Mouse (Mus musculus): Measurements from ENCODE around the gene C1qtnf3. TPM values are rescaled to one million over a fixed set of nuclear protein-coding genes. Genes with fewer than 3 reads are reported as not detected.

Gene C1qtnf3
- polyA plus RNA-seq, 1 experiment from 2014 or later: 0.23 TPM

DNA sequence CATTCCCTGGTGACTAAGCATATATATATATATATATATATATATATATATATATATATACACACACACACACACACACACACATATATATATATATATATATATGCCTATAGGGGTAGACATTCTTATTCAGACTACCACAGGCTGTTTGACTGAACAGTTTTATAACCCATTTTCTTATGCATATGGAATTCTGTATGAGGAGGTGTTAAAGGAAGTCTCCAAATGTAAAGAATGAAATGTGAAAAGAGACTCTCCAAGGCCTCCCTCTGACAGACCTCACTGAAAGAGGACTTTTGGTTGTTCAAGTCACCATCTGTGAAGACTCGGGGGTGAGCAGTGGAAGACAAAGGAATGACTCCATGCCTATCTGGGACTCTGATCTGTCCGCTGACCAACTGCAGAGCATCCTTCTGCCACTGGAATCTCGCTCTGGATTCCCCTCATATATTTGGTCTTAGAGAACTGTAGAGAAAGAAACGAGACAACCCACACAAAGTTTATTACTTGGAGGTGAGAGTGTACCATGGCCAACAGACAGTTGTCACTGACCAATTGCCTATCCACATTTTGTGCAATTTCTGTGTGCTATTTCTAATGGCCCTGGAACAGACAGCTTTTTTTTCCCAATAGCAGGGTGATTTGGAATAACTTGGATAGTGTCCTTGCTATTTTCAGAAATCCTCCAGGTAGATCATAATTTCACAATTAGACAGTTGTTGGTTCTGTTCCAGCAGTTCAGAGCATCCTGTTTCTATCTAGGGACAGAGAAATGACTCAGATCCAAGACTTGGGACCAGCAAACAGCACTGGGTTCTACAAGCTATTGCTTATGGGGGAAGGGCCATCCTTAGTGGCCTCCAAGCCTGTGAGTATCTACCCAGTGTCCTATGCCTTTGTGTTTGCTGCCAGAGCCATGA is 28.8 kb upstream of the C1qtnf3 start:
- no peak for DNase-seq (ENCODE audit: low spot score)
- H3K9ac ChIP-seq (ENCODE audit: low read length): no peak overlapping the region
- no peaks in the 10 kb centered on the region for H3K36me3 ChIP-seq (ENCODE audit: control insufficient read depth, insufficient read depth, low read length)
- H3K27me3 ChIP-seq (replicated peaks; ENCODE audit: control insufficient read depth, insufficient read depth, low read length): no peaks in the 10 kb centered on the region
- no peaks in the 10 kb centered on the region for H3K4me1 ChIP-seq (ENCODE audit: control insufficient read depth, insufficient read depth, low read length)
- no peak overlapping the region for H3K27ac ChIP-seq (ENCODE audit: low read depth, low read length)
- no peak overlapping the region for H3K4me2 ChIP-seq (ENCODE audit: low read length)
- ATAC-seq: no peak
- H3K4me3 ChIP-seq (ENCODE audit: low read depth, low read length): no peak overlapping the region
- no peaks in the 10 kb centered on the region for H3K9me3 ChIP-seq (replicated peaks; ENCODE audit: control insufficient read depth, low read length)
- WGBS: 83% methylated on average over 4 of the region's 4 CpGs

- H3K9me3 ChIP-seq (replicated peaks; ENCODE audit: control insufficient read depth, low read length): no peaks in the 10 kb centered on the region
- H3K27ac ChIP-seq (ENCODE audit: low read depth, low read length): no peak overlapping the region
- no peak overlapping the region for H3K4me3 ChIP-seq (ENCODE audit: low read depth, low read length)
- H3K27me3 ChIP-seq (replicated peaks; ENCODE audit: control insufficient read depth, insufficient read depth, low read length): no peaks in the 10 kb centered on the region
- 74% methylated on average over 8 of the region's 8 CpGs for WGBS
- ATAC-seq: no peak
- no peaks in the 10 kb centered on the region for H3K4me1 ChIP-seq (ENCODE audit: control insufficient read depth, insufficient read depth, low read length)
- no peak for DNase-seq (ENCODE audit: low spot score)
- no peaks in the 10 kb centered on the region for H3K36me3 ChIP-seq (ENCODE audit: control insufficient read depth, insufficient read depth, low read length)
- no peak overlapping the region for H3K9ac ChIP-seq (ENCODE audit: low read length)
- H3K4me2 ChIP-seq (ENCODE audit: low read length): no peak overlapping the region
These were observed 24.8 kb upstream of the C1qtnf3 start for GRCm38 (mm10) chr15:10927325-10927724.

DNA sequence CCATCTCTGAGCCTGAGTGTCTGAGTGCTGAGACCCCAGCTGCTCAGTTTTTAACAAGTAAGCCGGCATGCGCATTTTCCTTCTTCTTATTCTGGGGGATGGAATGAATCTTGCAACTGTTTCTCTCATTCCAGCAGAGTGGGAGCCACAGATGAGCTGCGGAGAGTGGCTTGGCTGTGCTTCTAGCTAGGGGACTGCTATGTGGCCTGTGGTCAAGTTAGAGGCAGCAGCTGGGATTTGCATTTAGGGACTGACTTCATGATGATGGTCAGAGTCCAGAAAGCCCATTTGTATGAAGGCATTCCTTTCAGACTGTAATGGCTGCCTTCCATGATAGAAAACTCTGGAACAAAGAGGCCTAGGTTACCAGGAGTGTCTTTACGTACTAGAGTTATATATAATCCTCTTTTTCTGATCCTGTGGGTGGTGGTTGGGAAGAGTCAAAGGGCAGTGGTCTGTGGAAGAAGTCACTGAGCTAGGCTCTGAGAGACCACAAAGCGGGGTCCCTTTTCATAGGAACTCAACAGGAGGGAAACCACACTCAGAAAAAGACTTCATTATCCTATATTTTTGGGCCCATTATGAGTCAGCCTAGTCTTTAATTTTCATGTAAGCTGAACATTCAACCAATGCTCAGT is 23.4 kb upstream of the C1qtnf3 start:
- Histone ChIP-seq H3K36me3 (ENCODE audit: control insufficient read depth, insufficient read depth, low read length) (no peaks in the 10 kb centered on the region), H3K9me3 (replicated peaks; ENCODE audit: control insufficient read depth, low read length) (no peaks in the 10 kb centered on the region), H3K27ac (ENCODE audit: low read depth, low read length) (no peak overlapping the region), H3K4me3 (ENCODE audit: low read depth, low read length) (no peak overlapping the region), H3K9ac (ENCODE audit: low read length) (no peak overlapping the region), H3K4me1 (ENCODE audit: control insufficient read depth, insufficient read depth, low read length) (no peaks in the 10 kb centered on the region), H3K27me3 (replicated peaks; ENCODE audit: control insufficient read depth, insufficient read depth, low read length) (no peaks in the 10 kb centered on the region), H3K4me2 (ENCODE audit: low read length) (no peak overlapping the region)
- WGBS: 92% methylated on average over 5 of the region's 5 CpGs
- no peak for ATAC-seq
- DNase-seq (ENCODE audit: low spot score): no peak

- Histone ChIP-seq H3K4me2 (ENCODE audit: low read length) (no peak overlapping the region), H3K9ac (ENCODE audit: low read length) (no peak overlapping the region), H3K27ac (ENCODE audit: low read depth, low read length) (no peak overlapping the region), H3K4me3 (ENCODE audit: low read depth, low read length) (no peak overlapping the region), H3K4me1 (ENCODE audit: control insufficient read depth, insufficient read depth, low read length) (no peaks in the 10 kb centered on the region), H3K9me3 (replicated peaks; ENCODE audit: control insufficient read depth, low read length) (no peaks in the 10 kb centered on the region), H3K27me3 (replicated peaks; ENCODE audit: control insufficient read depth, insufficient read depth, low read length) (no peaks in the 10 kb centered on the region), H3K36me3 (ENCODE audit: control insufficient read depth, insufficient read depth, low read length) (no peaks in the 10 kb centered on the region)
- no peak for DNase-seq (ENCODE audit: low spot score)
- no peak for ATAC-seq
- 77% methylated on average over 1 of the region's 1 CpGs for WGBS
These were observed 18.2 kb upstream of the C1qtnf3 start for GRCm38 (mm10) chr15:10933930-10934329.

DNA sequence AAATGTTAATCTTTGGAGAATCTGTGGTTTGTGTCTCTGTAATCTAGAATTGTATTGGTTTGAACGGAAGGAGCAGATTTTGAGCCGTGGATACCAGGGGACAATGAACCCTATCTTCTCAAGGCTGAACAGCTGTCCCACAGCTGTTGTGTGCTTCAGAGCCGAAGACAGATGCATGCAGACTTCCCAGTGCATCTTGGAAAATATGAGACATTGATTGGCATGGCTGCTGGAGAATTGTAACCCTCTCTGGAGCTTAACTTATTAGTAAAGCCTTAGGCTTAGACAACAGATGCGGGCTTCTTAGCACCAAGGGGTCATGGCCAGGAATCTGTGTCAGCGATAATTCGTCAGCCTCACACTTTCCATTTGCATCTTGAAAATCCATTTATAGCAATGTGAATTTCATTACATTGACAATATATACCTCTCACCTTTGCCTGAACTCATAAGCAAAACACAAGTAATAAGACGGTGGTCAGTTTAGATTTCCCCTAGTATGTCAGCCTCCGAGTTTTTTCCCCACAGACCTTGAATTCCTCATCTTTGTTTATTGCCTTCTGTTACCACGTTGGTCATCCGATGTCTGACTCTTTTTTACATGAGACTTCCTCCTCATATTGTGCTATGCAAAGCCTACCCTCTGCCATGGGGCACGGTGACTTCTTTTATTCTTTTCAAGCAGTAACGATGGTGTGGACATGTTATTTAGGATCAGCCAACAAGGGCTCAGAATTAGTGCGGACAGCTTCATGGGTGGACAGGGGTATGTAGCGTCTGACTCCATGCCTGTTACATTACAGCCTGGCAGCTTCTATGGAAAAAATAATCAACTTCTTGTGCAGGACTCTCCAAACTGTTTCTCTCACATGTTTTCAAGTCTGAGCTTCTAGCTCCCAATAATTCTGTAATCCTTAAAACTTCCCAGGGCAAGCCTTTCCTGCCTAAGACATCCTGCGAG is 11.7 kb upstream of the C1qtnf3 start:
- H3K9me3 ChIP-seq (replicated peaks; ENCODE audit: control insufficient read depth, low read length): no peaks in the 10 kb centered on the region
- no peak overlapping the region for H3K4me3 ChIP-seq (ENCODE audit: low read depth, low read length)
- no peaks in the 10 kb centered on the region for H3K4me1 ChIP-seq (ENCODE audit: control insufficient read depth, insufficient read depth, low read length)
- no peaks in the 10 kb centered on the region for H3K36me3 ChIP-seq (ENCODE audit: control insufficient read depth, insufficient read depth, low read length)
- no peak overlapping the region for H3K4me2 ChIP-seq (ENCODE audit: low read length)
- WGBS: 88% methylated on average over 15 of the region's 15 CpGs
- no peak overlapping the region for H3K9ac ChIP-seq (ENCODE audit: low read length)
- ATAC-seq (no peak), DNase-seq (ENCODE audit: low spot score) (no peak)
- no peaks in the 10 kb centered on the region for H3K27me3 ChIP-seq (replicated peaks; ENCODE audit: control insufficient read depth, insufficient read depth, low read length)
- no peak overlapping the region for H3K27ac ChIP-seq (ENCODE audit: low read depth, low read length)

DNA sequence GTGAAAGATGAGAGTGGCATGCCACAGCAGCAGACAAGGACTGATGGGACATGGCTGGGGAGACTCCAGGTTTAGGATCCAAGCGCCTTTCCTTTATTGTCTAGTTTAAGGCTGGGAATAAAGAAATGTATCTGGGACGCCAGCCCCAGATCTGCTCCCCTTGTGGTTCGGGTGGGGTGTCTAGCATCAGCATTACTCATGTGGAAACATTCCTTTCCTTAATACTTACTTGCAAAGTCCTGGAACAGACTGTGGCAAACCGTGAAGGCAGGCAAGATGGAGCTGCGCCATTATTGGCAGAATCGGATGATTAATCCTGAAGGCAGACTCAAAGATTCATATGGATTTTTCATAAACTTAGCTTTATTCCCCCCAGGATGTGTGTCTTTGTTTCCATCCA is 10.2 kb upstream of the C1qtnf3 start:
- Histone ChIP-seq H3K9ac (ENCODE audit: low read length) (no peak overlapping the region), H3K36me3 (ENCODE audit: control insufficient read depth, insufficient read depth, low read length) (no peaks in the 10 kb centered on the region), H3K4me1 (ENCODE audit: control insufficient read depth, insufficient read depth, low read length) (no peaks in the 10 kb centered on the region), H3K27me3 (replicated peaks; ENCODE audit: control insufficient read depth, insufficient read depth, low read length) (no peaks in the 10 kb centered on the region), H3K4me2 (ENCODE audit: low read length) (no peak overlapping the region), H3K27ac (ENCODE audit: low read depth, low read length) (no peak overlapping the region), H3K9me3 (replicated peaks; ENCODE audit: control insufficient read depth, low read length) (no peaks in the 10 kb centered on the region), H3K4me3 (ENCODE audit: low read depth, low read length) (no peak overlapping the region)
- DNase-seq (ENCODE audit: low spot score) (no peak), ATAC-seq (no peak)
- 79% methylated on average over 6 of the region's 6 CpGs for WGBS

GRCm38 (mm10) chr15:10947852-10948251 is 4.3 kb upstream of the C1qtnf3 start:
- ATAC-seq: no peak
- DNase-seq (ENCODE audit: low spot score): no peak
- no peaks in the 10 kb centered on the region for H3K36me3 ChIP-seq (ENCODE audit: control insufficient read depth, insufficient read depth, low read length)
- H3K4me2 ChIP-seq (ENCODE audit: low read length): no peak overlapping the region
- H3K4me3 ChIP-seq (ENCODE audit: low read depth, low read length): no peak overlapping the region
- no peaks in the 10 kb centered on the region for H3K4me1 ChIP-seq (ENCODE audit: control insufficient read depth, insufficient read depth, low read length)
- 94% methylated on average over 1 of the region's 1 CpGs for WGBS
- H3K27me3 ChIP-seq (replicated peaks; ENCODE audit: control insufficient read depth, insufficient read depth, low read length): no peaks in the 10 kb centered on the region
- H3K27ac ChIP-seq (ENCODE audit: low read depth, low read length): no peak overlapping the region
- no peak overlapping the region for H3K9ac ChIP-seq (ENCODE audit: low read length)
- H3K9me3 ChIP-seq (replicated peaks; ENCODE audit: control insufficient read depth, low read length): no peaks in the 10 kb centered on the region

DNA sequence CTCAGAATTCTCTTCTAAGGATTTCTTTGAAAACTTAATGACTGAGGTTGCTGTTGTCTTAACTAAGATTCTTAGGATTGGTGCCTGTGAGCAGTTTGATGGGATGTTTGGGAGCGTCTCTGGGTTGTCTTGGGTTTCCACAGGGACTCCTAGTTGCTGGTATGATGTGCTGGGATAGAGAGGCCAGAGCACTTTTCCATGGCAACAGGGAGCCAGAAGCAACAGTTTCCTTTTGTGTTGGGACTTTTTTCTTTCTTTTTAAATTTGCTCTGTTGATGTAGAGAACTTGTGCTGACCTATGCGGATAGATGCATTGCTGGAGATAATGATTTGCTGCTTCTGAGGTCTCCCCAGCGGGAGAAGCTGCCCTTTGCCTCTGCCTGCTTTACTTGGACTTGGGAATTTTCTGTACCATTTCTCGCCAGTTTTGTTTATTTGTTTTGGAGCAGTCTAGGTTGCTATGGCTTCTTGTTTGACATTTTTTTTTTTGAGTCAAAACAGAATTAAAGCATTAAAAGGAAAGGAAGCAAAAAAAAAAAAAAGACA is 701 bp downstream of the C1qtnf3 start:
- Histone ChIP-seq H3K4me1 (ENCODE audit: control insufficient read depth, insufficient read depth, low read length) (no peaks in the 10 kb centered on the region), H3K36me3 (ENCODE audit: control insufficient read depth, insufficient read depth, low read length) (no peaks in the 10 kb centered on the region), H3K4me3 (ENCODE audit: low read depth, low read length) (no peak overlapping the region), H3K27me3 (replicated peaks; ENCODE audit: control insufficient read depth, insufficient read depth, low read length) (no peaks in the 10 kb centered on the region), H3K9ac (ENCODE audit: low read length) (no peak overlapping the region), H3K27ac (ENCODE audit: low read depth, low read length) (no peak overlapping the region), H3K4me2 (ENCODE audit: low read length) (no peak overlapping the region), H3K9me3 (replicated peaks; ENCODE audit: control insufficient read depth, low read length) (no peaks in the 10 kb centered on the region)
- 76% methylated on average over 4 of the region's 4 CpGs for WGBS
- ATAC-seq: no peak
- peak; percentile 0 for DNase-seq (ENCODE audit: low spot score)
